Mouse (Mus musculus) ES-E14 (cell line): Measurements from ENCODE around the gene Aldh1a1.

Experiments
- CHD2 ChIP-seq: IDR thresholded peaks from 2 replicates; pipeline ENCODE4 v1.6.1; 2014; ENCODE audit warnings: mild to moderate bottlenecking, low read depth, low read length, inconsistent platforms
- HCFC1 ChIP-seq: IDR thresholded peaks from 2 replicates; pipeline ENCODE4 v1.6.1; 2012; ENCODE audit warnings: low read length, inconsistent platforms, borderline replicate concordance; ENCODE audit not compliant: insufficient read depth
- MAFK ChIP-seq: IDR thresholded peaks from 2 replicates; pipeline ENCODE4 v1.6.1; 2014; ENCODE audit warnings: mild to moderate bottlenecking, low read depth, low read length, inconsistent platforms; ENCODE audit not compliant: insufficient read depth
- ZC3H11A ChIP-seq: IDR thresholded peaks from 2 replicates; pipeline ENCODE4 v1.6.1; 2012; ENCODE audit warnings: low read depth, mild to moderate bottlenecking, inconsistent platforms, low read length, borderline replicate concordance
- ZNF384 ChIP-seq: IDR thresholded peaks from 2 replicates; pipeline ENCODE4 v1.6.1; 2012; ENCODE audit warnings: low read depth, low read length, inconsistent platforms

DNA sequence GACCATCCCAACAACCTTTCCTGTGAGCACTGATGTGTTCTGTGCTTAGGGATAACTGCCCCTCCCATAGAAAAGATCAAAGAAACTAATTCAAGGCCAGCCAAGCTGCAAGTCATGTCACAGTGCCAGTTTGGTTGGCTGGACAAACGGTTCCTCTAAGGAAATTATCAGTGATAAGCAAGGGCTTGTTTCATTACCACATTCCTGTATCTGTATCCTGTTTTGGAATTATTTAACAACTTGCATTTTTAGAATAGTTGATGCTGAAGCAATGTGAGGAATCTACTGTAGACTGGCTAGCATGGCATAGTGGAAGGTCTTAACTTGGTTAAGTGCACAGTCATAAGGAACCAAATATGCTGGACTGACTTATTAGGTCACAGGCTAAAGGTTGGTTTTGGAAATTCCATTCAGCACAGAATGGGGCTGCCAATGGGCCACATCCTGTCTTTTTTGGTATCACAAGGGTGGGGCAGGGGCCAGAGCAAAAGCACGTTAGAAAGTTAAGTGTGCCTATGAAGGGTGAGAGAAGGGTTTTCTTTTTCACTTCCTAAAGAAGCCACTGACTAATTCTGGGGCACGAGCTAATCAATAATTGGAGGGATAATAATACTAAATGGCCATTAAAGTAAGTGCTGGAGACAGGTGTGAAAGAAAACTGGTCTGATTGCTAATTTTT is 121.9 kb downstream of the Aldh1a1 start:
- TF ChIP-seq ZNF384: no peak
- no peak for TF ChIP-seq MAFK
- no peak for TF ChIP-seq HCFC1
- no peak for TF ChIP-seq ZC3H11A
- TF ChIP-seq CHD2: no peak
